Mouse (Mus musculus) liver, embryonic 15.5 days (tissue): ENCODE results near the gene Cbwd1. TPM values are rescaled to one million over a fixed set of nuclear protein-coding genes. Genes with fewer than 3 reads are reported as not detected.

ENCODE experiments used
- ATAC-seq: fragments of 200-750 bp; cut with Nextera tagmentation; 2 replicates; pipeline ENCODE4 v1.8.0; 2017; ENCODE audit warnings: moderate number of reproducible peaks, mild to moderate bottlenecking, moderate library complexity; ENCODE audit not compliant: insufficient read depth
- H3K27ac ChIP-seq: fragments of 300-500 bp; sonication (generic); replicated peaks from 2 replicates; pipeline ENCODE4 v1.5.1; 2015; ENCODE audit warnings: mild to moderate bottlenecking, inconsistent platforms
- H3K27me3 ChIP-seq: fragments of 300-500 bp; sonication (generic); 2 replicates; pipeline ENCODE4 v1.6.1; 2015; ENCODE audit warnings: mild to moderate bottlenecking, inconsistent platforms
- H3K36me3 ChIP-seq: fragments of 300-500 bp; sonication (generic); replicated peaks from 2 replicates; pipeline ENCODE4 v1.6.1; 2015; ENCODE audit warnings: moderate library complexity, mild to moderate bottlenecking, inconsistent platforms
- H3K4me1 ChIP-seq: fragments of 300-500 bp; sonication (generic); replicated peaks from 2 replicates; pipeline ENCODE4 v1.6.1; 2015; ENCODE audit warnings: inconsistent platforms
- H3K4me2 ChIP-seq: fragments of 300-500 bp; sonication (generic); 2 replicates; pipeline ENCODE4 v1.6.1; 2015; ENCODE audit warnings: moderate library complexity, mild to moderate bottlenecking, inconsistent platforms
- H3K4me3 ChIP-seq: fragments of 300-500 bp; sonication (generic); replicated peaks from 2 replicates; pipeline ENCODE4 v1.5.1; 2015; ENCODE audit warnings: mild to moderate bottlenecking, inconsistent platforms
- H3K9ac ChIP-seq: fragments of 300-500 bp; sonication (generic); 2 replicates; pipeline ENCODE4 v1.6.1; 2015; ENCODE audit warnings: moderate library complexity, mild to moderate bottlenecking, inconsistent platforms
- H3K9me3 ChIP-seq: fragments of 300-500 bp; sonication (generic); replicated peaks from 2 replicates; pipeline ENCODE4 v1.6.1; 2016; ENCODE audit warnings: inconsistent platforms
- WGBS: fragments of 180-500 bp; shearing (Covaris S2); methylation state at CpG from one replicate; pipeline ENCODE4 v1.1.7; 2015; ENCODE audit warnings: mixed read lengths; ENCODE audit not compliant: insufficient replicate concordance; 5-methylcytosine and 5-hydroxymethylcytosine counted together
- polyA plus RNA-seq: library from polyadenylated mRNA; unstranded; fragments of >200 nt; fragmentation: Nextera tagmentation; extraction: Ambion mirVana; gene quantifications from 2 replicates; pipeline ENCODE4 v1.2.1, GENCODE M21; 2015

Gene Cbwd1
- polyA plus RNA-seq, 1 experiment from 2014 or later, result 8.1 TPM

DNA sequence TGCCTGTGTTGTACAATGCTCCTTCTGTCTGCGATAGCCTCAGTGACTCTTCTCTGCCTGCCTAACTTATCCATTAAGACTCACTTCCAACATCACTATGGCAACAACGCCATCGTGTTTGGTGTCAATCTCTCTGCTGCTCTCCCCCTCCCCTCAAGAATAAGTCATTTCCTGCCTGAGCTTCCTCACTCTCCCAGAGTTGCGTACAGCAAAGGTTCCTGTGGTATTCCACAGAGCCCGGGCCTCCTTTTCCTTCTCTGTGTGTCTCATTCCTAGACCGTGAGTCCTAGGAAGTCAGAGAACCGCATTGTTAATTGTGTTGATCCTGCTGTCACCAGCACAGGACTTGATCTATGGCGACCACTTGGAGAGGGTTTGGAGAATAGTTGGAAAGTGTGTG is 33.5 kb upstream of the Cbwd1 start:
- no peak for ATAC-seq
- peaks cover 8% of the 10 kb centered on the region for H3K27me3 ChIP-seq
- no peak overlapping the region for H3K4me2 ChIP-seq
- no peaks in the 10 kb centered on the region for H3K36me3 ChIP-seq
- H3K27ac ChIP-seq, result no peak overlapping the region
- H3K4me1 ChIP-seq, result peaks cover 44% of the 10 kb centered on the region
- H3K4me3 ChIP-seq, result no peak overlapping the region
- no peak overlapping the region for H3K9ac ChIP-seq
- no peaks in the 10 kb centered on the region for H3K9me3 ChIP-seq
- 20% methylated on average over 8 of the region's 8 CpGs for WGBS

DNA sequence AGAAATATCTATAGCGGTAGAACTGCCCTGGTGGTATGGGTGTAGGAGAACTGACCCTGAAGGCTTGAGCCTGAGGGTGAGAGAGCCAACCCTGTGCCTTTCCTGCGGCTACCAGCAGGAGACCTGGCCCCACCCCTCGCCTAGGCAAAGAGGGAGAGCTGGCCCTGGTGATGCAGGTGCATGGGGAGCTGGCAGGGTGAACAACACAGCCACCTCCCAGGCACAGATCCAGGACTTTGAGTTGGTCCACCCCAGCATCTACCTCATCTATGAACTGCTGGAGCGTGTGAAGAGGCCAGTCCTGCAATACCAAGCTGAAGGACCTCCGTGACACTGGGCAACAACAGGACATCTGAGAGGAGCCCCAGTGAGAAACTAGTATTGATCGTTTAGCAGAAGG is 32.1 kb upstream of the Cbwd1 start:
- Histone ChIP-seq H3K27ac (no peak overlapping the region), H3K27me3 (no peaks in the 10 kb centered on the region), H3K4me2 (no peak overlapping the region), H3K4me1 (peaks cover 32% of the 10 kb centered on the region), H3K9me3 (no peaks in the 10 kb centered on the region), H3K36me3 (no peaks in the 10 kb centered on the region), H3K4me3 (no peak overlapping the region), H3K9ac (no peak overlapping the region)
- WGBS, result 57% methylated on average over 6 of the region's 6 CpGs
- no peak for ATAC-seq

DNA sequence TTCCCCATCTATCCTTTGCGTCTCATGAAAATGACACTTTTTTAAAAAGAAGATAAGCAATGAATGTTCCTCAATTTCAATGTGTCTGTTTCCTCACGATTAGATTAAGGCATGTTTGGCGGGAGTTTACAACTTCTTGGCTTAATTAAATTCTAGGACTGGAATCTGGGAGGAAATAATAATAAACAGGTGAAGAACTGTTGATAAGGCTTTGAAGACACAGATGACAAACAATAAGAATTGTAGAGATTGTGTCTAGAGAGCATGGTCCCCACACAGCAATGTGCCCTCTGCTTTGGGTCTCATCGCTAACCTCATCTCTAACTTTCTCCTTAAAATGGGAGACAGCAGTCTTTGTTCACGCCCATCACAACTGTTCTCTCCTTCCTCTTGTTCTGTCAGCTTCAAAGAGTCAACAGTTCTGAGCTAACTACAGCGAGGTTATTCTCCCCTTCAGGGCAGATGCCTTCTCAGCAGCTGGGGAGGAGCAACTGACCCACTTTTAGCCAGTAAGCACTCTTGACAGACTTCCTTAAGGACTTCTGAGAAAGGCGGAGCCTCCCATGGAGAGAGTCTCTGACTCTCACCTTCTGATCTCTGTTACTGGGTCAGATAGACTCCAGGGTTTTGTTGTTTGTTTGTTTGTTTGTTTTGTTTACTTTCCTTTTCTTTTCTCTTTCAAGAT is 28.9 kb upstream of the Cbwd1 start:
- ATAC-seq, result peak; percentile 31
- H3K4me2 ChIP-seq, result peak overlapping the region; percentile 31
- 11% methylated on average over 7 of the region's 7 CpGs for WGBS

GRCm38 (mm10) chr19:24988831-24989230 is 27.4 kb upstream of the Cbwd1 start:
- ATAC-seq, result no peak
- WGBS, result 26% methylated on average over 5 of the region's 5 CpGs
- no peak overlapping the region for H3K27ac ChIP-seq

More for the DNA sequence above, 28.9 kb upstream of the Cbwd1 start:
- Histone ChIP-seq H3K27me3 (no peaks in the 10 kb centered on the region), H3K4me1 (peaks cover 24% of the 10 kb centered on the region), H3K27ac (peak overlapping the region; percentile 45; the same call in 1 of the 2 replicates), H3K9me3 (no peaks in the 10 kb centered on the region), H3K9ac (no peak overlapping the region), H3K4me3 (no peak overlapping the region), H3K36me3 (no peaks in the 10 kb centered on the region)

GRCm38 (mm10) chr19:24987355-24987754 is 25.9 kb upstream of the Cbwd1 start:
- Histone ChIP-seq H3K27ac (no peak overlapping the region), H3K4me1 (peaks cover 24% of the 10 kb centered on the region), H3K9ac (no peak overlapping the region), H3K9me3 (no peaks in the 10 kb centered on the region), H3K36me3 (no peaks in the 10 kb centered on the region), H3K4me3 (no peak overlapping the region), H3K27me3 (no peaks in the 10 kb centered on the region), H3K4me2 (no peak overlapping the region)
- 23% methylated on average over 4 of the region's 4 CpGs for WGBS
- no peak for ATAC-seq

More at GRCm38 (mm10) chr19:24988831-24989230, 27.4 kb upstream of the Cbwd1 start:
- Histone ChIP-seq H3K4me1 (peaks cover 24% of the 10 kb centered on the region), H3K4me2 (no peak overlapping the region), H3K9me3 (no peaks in the 10 kb centered on the region), H3K27me3 (no peaks in the 10 kb centered on the region), H3K9ac (no peak overlapping the region), H3K4me3 (no peak overlapping the region), H3K36me3 (no peaks in the 10 kb centered on the region)

- ATAC-seq, result no peak
- Histone ChIP-seq H3K9me3 (no peaks in the 10 kb centered on the region), H3K4me2 (no peak overlapping the region), H3K9ac (no peak overlapping the region), H3K4me1 (peaks cover 20% of the 10 kb centered on the region), H3K4me3 (no peak overlapping the region), H3K36me3 (no peaks in the 10 kb centered on the region), H3K27ac (no peak overlapping the region), H3K27me3 (no peaks in the 10 kb centered on the region)
- WGBS, result 75% methylated on average over 2 of the region's 2 CpGs
Observed at GRCm38 (mm10) chr19:24985045-24985444, 23.6 kb upstream of the Cbwd1 start.

DNA sequence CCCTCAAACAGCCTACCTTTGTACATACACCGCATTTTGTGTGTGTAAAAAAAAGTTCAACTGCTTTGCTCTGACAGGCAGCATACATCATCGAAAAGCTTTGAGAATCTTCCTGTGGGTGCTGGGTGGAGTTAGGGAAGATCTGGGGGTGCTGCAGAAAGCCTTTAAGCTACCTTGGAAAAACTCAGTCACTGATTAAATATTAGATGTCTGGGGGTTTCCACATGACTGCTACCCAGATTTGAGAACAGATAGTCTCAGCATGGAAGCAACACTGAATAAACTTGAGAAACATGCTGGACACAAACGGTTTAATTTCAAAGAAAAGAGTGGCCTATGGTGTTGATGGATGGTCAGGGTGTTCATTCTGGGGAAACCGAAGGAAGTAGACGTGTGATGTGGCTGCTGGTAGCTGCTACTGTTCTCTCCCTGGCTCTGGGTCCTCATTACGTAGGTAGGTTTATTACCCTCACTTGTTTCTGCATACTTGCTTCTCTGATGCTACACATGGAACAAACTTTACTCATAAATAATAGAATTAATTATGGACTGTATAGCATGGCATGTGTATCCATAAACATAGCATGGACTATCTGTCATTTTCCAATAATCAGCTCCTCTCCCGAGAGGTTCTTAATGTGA is 22.6 kb upstream of the Cbwd1 start:
- no peaks in the 10 kb centered on the region for H3K27me3 ChIP-seq
- no peak overlapping the region for H3K9ac ChIP-seq
- no peak overlapping the region for H3K27ac ChIP-seq
- no peak overlapping the region for H3K4me2 ChIP-seq
- no peaks in the 10 kb centered on the region for H3K36me3 ChIP-seq
- no peak for ATAC-seq
- no peaks in the 10 kb centered on the region for H3K9me3 ChIP-seq
- WGBS, result 43% methylated on average over 7 of the region's 7 CpGs
- H3K4me1 ChIP-seq, result peaks cover 24% of the 10 kb centered on the region
- no peak overlapping the region for H3K4me3 ChIP-seq

DNA sequence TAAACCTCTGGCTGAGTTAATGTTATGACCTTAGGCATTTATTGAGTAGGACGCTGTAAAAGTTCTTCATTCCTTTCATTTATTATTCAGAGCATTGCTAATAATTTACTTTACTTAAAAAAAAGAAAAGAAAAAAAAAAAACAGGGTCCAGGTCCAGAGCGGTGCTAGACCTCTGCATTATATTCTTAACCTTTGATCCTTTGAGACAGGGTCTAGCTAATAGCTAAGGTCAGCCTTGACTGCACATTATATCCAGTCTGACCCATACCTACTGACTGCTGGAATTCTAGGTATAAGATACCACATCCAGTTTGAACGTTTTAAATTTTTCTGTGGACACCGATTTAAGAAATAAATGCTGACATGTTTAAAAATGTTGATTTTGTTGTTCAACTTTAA is 21.6 kb upstream of the Cbwd1 start:
- no peak for ATAC-seq
- H3K4me1 ChIP-seq, result peaks cover 22% of the 10 kb centered on the region
- H3K27ac ChIP-seq, result no peak overlapping the region
- H3K4me3 ChIP-seq, result no peak overlapping the region
- 74% methylated on average over 4 of the region's 4 CpGs for WGBS
- H3K36me3 ChIP-seq, result no peaks in the 10 kb centered on the region
- no peaks in the 10 kb centered on the region for H3K9me3 ChIP-seq
- H3K27me3 ChIP-seq, result no peaks in the 10 kb centered on the region
- H3K9ac ChIP-seq, result no peak overlapping the region
- no peak overlapping the region for H3K4me2 ChIP-seq

DNA sequence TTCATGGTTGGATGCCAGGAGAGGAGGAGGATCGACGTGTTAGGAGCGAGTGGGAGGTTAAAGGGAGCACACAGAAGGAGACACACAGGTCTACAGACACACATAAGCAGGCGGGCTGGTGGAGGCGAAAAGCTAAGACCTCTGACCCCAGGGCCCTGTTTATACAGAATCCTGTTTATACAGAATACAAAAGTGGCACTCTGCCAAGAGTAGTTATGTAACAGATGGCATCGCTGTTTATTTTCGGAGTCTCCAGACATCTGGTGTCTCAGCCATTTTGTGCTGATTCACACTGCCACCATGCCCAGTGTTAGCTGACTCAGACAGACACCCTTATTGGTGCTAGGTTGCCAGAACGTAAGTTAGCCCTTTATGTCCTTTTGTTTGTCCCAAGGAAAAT is 19.9 kb upstream of the Cbwd1 start:
- WGBS, result 67% methylated on average over 8 of the region's 8 CpGs
- no peak overlapping the region for H3K4me3 ChIP-seq

DNA sequence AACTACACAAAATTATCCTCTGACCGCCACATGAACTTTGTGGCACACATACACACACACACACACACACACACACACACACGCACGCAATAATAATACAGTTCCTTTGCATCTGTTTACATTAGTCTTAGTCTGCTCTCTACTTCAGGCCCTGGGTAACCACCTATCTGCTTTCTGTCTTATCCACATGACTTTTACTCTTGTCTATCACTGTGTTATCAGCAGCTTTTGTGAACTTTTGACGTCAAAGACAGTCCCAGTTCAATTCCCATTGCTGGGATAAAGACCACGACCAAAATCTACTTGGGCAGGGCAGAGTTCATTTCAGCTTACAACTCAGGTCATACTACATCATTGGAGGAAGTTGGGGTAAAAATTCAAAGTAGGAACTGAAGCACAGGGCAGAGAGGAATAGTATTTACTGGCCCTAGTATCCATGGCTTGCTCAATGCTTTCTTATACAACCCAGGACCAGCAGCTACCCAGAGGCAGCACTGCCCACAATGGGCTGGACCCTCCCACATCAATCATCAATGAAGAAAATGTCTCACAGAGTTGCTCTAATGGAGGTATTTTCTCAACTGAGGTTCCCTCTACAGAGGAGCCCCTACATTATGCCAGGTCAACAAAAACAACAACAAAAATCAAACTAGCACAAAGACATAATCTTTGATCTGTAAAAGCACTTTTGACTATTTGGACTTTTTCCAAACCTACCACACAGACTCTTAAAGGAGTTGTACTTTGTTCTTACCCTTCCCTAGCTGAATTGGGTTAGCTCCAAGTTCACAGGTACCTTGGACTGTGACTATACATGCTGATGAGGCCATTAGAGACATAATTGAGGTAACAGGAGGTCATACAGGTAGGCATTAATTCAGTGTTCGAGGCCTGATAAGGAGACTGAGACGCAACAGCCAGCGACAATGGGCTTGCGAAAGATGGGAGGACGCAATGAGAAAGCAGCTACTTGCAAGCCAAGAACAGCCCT is 17.7 kb upstream of the Cbwd1 start:
- Histone ChIP-seq H3K36me3 (no peaks in the 10 kb centered on the region), H3K9ac (no peak overlapping the region), H3K4me3 (no peak overlapping the region), H3K9me3 (no peaks in the 10 kb centered on the region), H3K4me1 (peaks cover 21% of the 10 kb centered on the region), H3K27me3 (no peaks in the 10 kb centered on the region), H3K27ac (no peak overlapping the region), H3K4me2 (no peak overlapping the region)
- no peak for ATAC-seq
- WGBS, result 61% methylated on average over 10 of the region's 10 CpGs

More for the DNA sequence above, 19.9 kb upstream of the Cbwd1 start:
- H3K36me3 ChIP-seq, result no peaks in the 10 kb centered on the region
- ATAC-seq, result no peak
- peaks cover 21% of the 10 kb centered on the region for H3K4me1 ChIP-seq
- no peaks in the 10 kb centered on the region for H3K27me3 ChIP-seq
- H3K4me2 ChIP-seq, result no peak overlapping the region
- H3K27ac ChIP-seq, result no peak overlapping the region
- no peaks in the 10 kb centered on the region for H3K9me3 ChIP-seq
- H3K9ac ChIP-seq, result no peak overlapping the region

DNA sequence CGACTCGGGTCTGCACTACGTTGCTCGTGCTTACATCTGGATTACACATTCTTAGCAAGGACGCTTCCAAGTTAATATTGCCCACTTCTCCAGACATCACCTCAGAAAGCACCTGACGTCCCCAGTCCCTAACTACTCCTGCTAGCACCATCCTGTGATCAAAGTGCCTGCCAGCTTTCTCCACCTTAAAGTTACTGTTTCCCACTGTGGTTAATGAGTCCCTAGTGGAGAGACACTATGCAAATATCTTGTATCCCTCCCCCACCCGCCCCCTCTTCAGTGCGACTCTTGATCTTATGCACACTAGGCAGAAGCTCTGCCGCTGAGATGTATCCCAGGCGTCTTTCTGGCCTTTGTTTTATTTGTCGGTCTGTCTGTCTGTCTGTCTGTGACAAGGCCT is 16.6 kb upstream of the Cbwd1 start:
- H3K27ac ChIP-seq, result no peak overlapping the region
- no peak for ATAC-seq
- H3K27me3 ChIP-seq, result no peaks in the 10 kb centered on the region
- no peaks in the 10 kb centered on the region for H3K9me3 ChIP-seq
- 62% methylated on average over 11 of the region's 11 CpGs for WGBS
- H3K4me3 ChIP-seq, result no peak overlapping the region
- no peak overlapping the region for H3K4me2 ChIP-seq
- H3K9ac ChIP-seq, result no peak overlapping the region
- peaks cover 21% of the 10 kb centered on the region for H3K4me1 ChIP-seq
- H3K36me3 ChIP-seq, result no peaks in the 10 kb centered on the region
